Mouse (Mus musculus) ES-E14 (cell line): Measurements from ENCODE around the gene Pcyt1a. TPM values are rescaled to one million over a fixed set of nuclear protein-coding genes. Genes with fewer than 3 reads are reported as not detected.

Experiments
- DNase-seq: peaks from one replicate; pipeline ENCODE4 v3.0.0-alpha.2; 2013; ENCODE audit warnings: low read depth, low spot score
- H3K27ac ChIP-seq: 2 replicates; pipeline ENCODE4 v1.5.1; 2012; ENCODE audit warnings: low read depth, mild to moderate bottlenecking, low read length, moderate library complexity, mixed read lengths; ENCODE audit not compliant: poor library complexity, insufficient read depth, severe bottlenecking
- H3K36me3 ChIP-seq: 2 replicates; pipeline ENCODE4 v1.6.1; 2012; ENCODE audit warnings: mild to moderate bottlenecking, low read length, moderate library complexity, mixed read lengths; ENCODE audit not compliant: control insufficient read depth, poor library complexity, insufficient read depth, severe bottlenecking
- H3K4me1 ChIP-seq, 2 experiments: fragments of 150-350 bp in 1 of 2; sonication (generic) in 1 of 2; 2 replicates each; pipeline ENCODE4 v1.6.1; 2012; ENCODE audit warnings: low read length in 2 of 2, mild to moderate bottlenecking in 1 of 2, mixed read lengths in 1 of 2; ENCODE audit not compliant: control insufficient read depth in 2 of 2, insufficient read depth in 2 of 2, poor library complexity in 1 of 2
- H3K4me3 ChIP-seq, 2 experiments: fragments of 150-350 bp in 1 of 2; sonication (generic) in 1 of 2; 2 replicates each; pipeline ENCODE4 v1.5.1; 2012; ENCODE audit warnings: low read length in 2 of 2, low read depth in 1 of 2, mild to moderate bottlenecking in 1 of 2, mixed read lengths in 1 of 2; ENCODE audit not compliant: insufficient read depth in 1 of 2, poor library complexity in 1 of 2, severe bottlenecking in 1 of 2
- H3K9ac ChIP-seq: 2 replicates; pipeline ENCODE4 v1.6.1; 2012; ENCODE audit warnings: low read depth, mild to moderate bottlenecking, low read length, mixed read lengths; ENCODE audit not compliant: poor library complexity, insufficient read depth, severe bottlenecking
- H3K9me3 ChIP-seq: fragments of 150-350 bp; sonication (generic); 2 replicates; pipeline ENCODE4 v1.6.1; 2012; ENCODE audit warnings: low read depth, mild to moderate bottlenecking, low read length; ENCODE audit not compliant: control insufficient read depth, insufficient read depth
- CHD2 ChIP-seq: IDR thresholded peaks from 2 replicates; pipeline ENCODE4 v1.6.1; 2014; ENCODE audit warnings: mild to moderate bottlenecking, low read depth, low read length, inconsistent platforms
- HCFC1 ChIP-seq: IDR thresholded peaks from 2 replicates; pipeline ENCODE4 v1.6.1; 2012; ENCODE audit warnings: low read length, inconsistent platforms, borderline replicate concordance; ENCODE audit not compliant: insufficient read depth
- MAFK ChIP-seq: IDR thresholded peaks from 2 replicates; pipeline ENCODE4 v1.6.1; 2014; ENCODE audit warnings: mild to moderate bottlenecking, low read depth, low read length, inconsistent platforms; ENCODE audit not compliant: insufficient read depth
- ZC3H11A ChIP-seq: IDR thresholded peaks from 2 replicates; pipeline ENCODE4 v1.6.1; 2012; ENCODE audit warnings: low read depth, mild to moderate bottlenecking, inconsistent platforms, low read length, borderline replicate concordance
- ZNF384 ChIP-seq: IDR thresholded peaks from 2 replicates; pipeline ENCODE4 v1.6.1; 2012; ENCODE audit warnings: low read depth, low read length, inconsistent platforms
- in situ Hi-C, 2 experiments: fragments of 600-800 bp; cut with MboI; formaldehyde crosslinking; loops; one replicate each; pipeline ENCODE4 v1.15.1; 2025; ENCODE audit warnings: low sequenced_read_pairs in 2 of 2, inconsistent platforms in 1 of 2; ENCODE audit not compliant: unreplicated experiment in 2 of 2
- total RNA-seq: library from RNA; depleted of rRNA; stranded (reverse); fragments of 300-350 nt; gene quantifications from 2 replicates; pipeline ENCODE4 v1.2.3, GENCODE M21; 2012

Gene Pcyt1a
- total RNA-seq, 1 experiment: 18.2 TPM

DNA sequence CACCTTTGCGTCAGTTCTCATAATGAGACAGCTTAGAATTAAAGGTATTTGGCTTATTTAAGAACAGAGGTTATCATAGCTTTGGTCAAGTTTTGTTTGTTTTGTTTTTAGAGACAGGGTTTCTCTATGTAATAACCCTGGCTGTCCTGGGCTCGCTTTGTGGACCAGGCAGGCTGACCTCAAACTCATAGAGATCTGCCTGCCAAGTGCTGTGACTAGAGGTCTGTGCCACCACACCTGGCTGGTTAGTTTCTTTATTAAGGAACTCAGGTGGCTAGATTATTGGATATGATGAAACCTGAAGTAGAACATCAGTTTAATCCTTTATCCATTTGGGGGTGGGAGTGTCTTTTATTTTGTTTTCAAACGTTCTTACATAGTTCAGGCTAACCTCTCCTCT lies 40.9 kb upstream of the Pcyt1a start:
- peaks cover 4% of the 10 kb centered on the region for H3K36me3 ChIP-seq

DNA sequence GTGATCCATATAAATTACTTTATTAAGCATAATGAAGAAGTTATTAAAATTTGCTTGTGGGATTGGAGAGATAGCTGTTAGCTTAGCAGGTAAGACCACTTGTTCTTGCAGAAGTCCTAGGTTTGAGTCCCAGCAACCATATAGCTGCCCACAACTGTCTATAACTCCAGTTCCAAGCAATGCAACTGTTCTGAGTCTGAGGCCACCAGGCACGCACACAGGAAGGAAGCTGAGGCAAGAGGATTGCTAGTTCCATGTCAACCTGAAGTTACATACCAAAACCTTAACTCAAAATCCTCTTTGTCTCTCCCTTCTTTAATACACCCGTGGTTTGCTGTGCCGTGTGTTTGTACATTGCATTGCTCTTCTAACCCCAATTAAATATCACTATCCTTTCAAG lies 39.8 kb upstream of the Pcyt1a start:
- Histone ChIP-seq H3K27ac (no peak overlapping the region), H3K36me3 (peaks cover 4% of the 10 kb centered on the region), H3K9me3 (no peaks in the 10 kb centered on the region), H3K4me3 (no peak overlapping the region), H3K9ac (no peak overlapping the region), H3K4me1 (no peaks in the 10 kb centered on the region)
- in situ Hi-C loops: no loop called here
- DNase-seq: no peak
- TF ChIP-seq HCFC1 (no peak), ZC3H11A (no peak), CHD2 (no peak), ZNF384 (no peak), MAFK (no peak)

More for the DNA sequence above, 40.9 kb upstream of the Pcyt1a start:
- no peak overlapping the region for H3K4me3 ChIP-seq
- TF ChIP-seq HCFC1 (no peak), ZNF384 (no peak), CHD2 (no peak), MAFK (no peak), ZC3H11A (no peak)
- in situ Hi-C loops: no loop called here
- H3K4me1 ChIP-seq: no peaks in the 10 kb centered on the region
- no peak for DNase-seq
- no peak overlapping the region for H3K9ac ChIP-seq
- no peak overlapping the region for H3K27ac ChIP-seq
- H3K9me3 ChIP-seq: no peaks in the 10 kb centered on the region

DNA sequence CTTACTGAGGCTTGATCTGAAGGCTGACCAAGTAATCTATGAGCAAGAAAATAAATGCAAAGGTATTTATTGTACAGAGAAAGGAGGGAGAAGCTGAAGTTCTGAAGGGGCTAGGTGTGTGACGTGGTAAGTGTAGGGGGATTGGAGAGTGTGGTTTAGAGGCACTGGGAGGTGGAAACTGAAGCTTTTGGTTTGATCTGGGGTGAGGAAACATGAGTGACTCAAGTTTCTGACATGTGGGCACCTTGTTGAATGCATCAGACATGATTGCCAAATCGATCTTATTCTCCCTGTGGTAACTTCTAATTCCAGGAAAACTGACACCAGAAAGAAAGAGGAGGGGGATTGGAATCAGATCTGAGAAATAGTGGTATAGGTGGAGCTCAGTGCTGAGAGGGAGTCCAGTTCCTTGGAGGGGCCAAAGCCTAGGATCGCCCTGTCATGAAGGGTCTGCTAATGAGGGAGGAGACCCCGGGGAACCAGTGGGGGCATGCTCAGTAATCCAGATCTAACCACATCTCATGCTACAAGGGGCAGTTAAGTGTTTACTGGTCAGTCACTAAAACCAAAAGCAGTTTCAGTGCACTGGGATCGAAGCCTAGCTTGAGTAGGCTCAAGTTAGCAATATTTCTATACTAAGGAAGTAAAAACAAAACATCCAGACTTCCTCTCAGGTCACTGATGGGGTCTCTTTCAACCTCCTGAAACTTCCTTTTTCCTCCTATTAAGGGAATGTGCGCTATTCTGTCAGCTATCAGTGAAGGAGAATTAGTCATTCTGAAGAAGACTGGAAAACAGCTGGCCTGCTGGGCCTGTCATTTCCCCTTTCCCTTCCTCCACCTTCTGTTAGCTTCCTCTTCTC lies 34.8 kb upstream of the Pcyt1a start:
- H3K36me3 ChIP-seq: peaks cover 1% of the 10 kb centered on the region
- H3K4me3 ChIP-seq: no peak overlapping the region
- in situ Hi-C loops: no loop called here
- DNase-seq: no peak
- TF ChIP-seq HCFC1 (no peak), ZNF384 (no peak), CHD2 (no peak), ZC3H11A (no peak), MAFK (no peak)
- H3K9ac ChIP-seq: no peak overlapping the region
- H3K4me1 ChIP-seq: no peaks in the 10 kb centered on the region
- no peak overlapping the region for H3K27ac ChIP-seq
- no peaks in the 10 kb centered on the region for H3K9me3 ChIP-seq

DNA sequence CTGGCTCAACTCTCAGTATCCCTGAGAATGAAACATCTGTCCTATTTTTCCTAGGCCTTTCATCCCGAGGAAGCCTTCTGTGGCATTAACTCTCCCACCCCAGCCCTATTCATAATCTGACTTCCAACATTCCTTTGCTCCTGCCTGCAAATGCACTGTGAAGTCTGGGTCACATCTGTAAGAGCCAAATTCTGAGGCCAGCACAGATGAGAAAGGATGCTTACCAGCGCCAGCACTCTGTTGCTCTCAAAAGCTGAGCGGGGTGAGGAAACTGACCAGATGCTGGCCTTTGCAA lies 34.2 kb upstream of the Pcyt1a start:
- DNase-seq: no peak
- H3K4me1 ChIP-seq: no peaks in the 10 kb centered on the region

More for the DNA sequence above, 34.2 kb upstream of the Pcyt1a start:
- Histone ChIP-seq H3K9ac (no peak overlapping the region), H3K36me3 (no peaks in the 10 kb centered on the region; the same call in 1 of the 2 replicates), H3K27ac (no peak overlapping the region), H3K9me3 (no peaks in the 10 kb centered on the region), H3K4me3 (no peak overlapping the region)
- no peak for TF ChIP-seq HCFC1
- TF ChIP-seq ZC3H11A: no peak
- no peak for TF ChIP-seq ZNF384
- in situ Hi-C loops: no loop called here
